Mouse (Mus musculus) heart, adult 2 months (tissue): Measurements from ENCODE around the gene Gon7.

ENCODE experiments used
- CTCF ChIP-seq: fragments of 200-600 bp; IDR thresholded peaks from 2 replicates; pipeline ENCODE4 v1.8.1; 2022; ENCODE audit warnings: antibody characterized with exemption, mild to moderate bottlenecking, moderate library complexity
- EP300 ChIP-seq: fragments of 200-500 bp; IDR thresholded peaks from 2 replicates; pipeline ENCODE4 v1.6.1; 2011; ENCODE audit warnings: low read depth, low read length, control low read depth; ENCODE audit not compliant: insufficient read depth
- POLR2A ChIP-seq: fragments of 200-500 bp; IDR thresholded peaks from 2 replicates; pipeline ENCODE4 v1.6.1; 2011; ENCODE audit warnings: mild to moderate bottlenecking, low read depth, low read length, control low read depth; ENCODE audit not compliant: insufficient read depth

DNA sequence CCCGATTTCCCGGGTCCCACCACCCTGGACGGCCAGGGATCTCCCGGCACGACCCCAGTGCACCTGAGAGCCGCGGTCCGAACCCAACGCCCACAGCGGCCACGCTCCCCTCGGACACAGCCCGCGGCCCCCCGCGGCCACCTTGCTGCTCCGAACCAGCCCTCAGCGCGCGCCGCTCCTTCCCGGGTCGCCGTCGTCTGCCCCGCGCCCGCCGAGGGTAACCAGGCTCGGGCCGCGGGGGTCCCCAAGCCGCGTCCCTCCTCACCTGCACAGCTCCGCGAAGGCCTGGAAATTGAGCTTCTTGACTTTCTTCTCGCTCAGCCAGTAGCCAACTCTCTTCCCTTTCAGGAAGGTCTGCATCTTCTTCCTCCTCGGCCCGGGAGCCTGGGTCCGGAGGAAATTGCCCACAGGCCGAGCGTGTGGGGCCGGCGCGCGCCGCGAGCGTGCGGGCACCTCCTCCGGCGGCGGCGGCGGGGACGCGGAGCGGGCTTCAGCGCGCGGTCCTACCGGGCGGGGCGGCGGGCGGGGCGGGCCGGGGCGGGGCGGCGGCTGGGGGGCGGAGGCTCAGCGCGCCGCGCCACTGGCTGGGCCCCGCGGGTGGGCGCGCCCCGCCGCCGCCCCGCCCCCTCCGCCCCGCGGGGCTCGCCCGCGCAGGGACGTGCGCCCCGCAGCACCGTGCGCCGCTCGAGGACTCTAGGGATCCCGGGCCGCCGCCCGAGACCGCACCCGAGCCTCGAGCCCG, 53.0 kb downstream of the Gon7 start, which contains the start of gene Itpk1:
- no peak for TF ChIP-seq CTCF
- TF ChIP-seq EP300 = no peak
- TF ChIP-seq POLR2A = 0 out of 2 replicates have a peak, but pooled peaks have one; percentile 35
